Mouse (Mus musculus): ENCODE measurements around the gene Gm10053. TPM values are rescaled to one million over a fixed set of nuclear protein-coding genes. Genes with fewer than 3 reads are reported as not detected.

The Gm10053 gene
- total RNA-seq, 2 experiments from 2014 or later, result 367 to 503 TPM

DNA sequence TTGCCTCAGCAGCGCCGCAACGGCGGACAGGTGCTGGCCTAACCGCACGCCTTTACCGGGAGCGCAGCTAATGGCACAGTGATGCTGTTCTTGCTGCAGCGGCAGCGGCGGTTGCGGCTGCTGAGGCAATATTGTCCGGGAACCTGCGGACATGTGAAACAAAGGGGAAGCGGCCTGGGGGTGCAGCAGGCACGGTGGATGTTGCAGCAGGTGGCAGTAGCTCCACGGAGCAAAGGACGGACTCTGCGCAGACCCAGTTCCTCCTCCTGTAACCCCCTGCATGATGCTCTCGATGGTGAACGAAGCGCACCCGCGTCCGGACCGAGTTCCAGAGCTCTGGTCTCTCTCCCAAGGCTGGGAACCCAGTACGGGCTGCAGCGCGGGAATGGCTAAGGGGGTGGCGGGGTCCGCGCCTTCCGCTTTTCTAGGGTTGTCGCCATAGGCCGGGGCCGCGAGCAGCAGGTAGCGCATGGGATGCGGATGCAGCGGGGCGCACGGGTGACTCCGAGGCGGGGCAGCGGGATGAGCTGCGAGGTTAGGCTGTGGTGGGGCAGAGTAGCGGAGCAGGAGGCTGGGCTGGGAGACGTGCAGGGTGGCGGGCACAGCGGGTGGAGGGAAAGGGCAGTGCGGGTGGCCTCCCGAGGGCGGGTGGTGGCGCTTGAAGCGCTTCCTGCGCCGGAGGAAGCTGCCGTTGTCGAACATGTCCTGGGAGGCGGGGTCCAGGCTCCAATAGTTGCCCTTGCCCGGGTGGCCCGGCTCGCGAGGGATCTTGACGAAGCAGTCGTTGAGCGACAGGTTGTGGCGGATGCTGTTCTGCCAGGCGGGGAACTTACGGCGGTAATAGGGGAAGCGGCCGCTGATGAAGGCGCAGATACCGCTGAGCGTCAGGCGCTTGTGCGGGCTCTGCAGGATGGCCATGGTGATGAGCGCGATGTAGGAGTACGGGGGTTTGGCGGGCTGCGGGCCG lies 24.4 kb downstream of the Gm10053 start:
- peak; percentile 31 for DNase-seq

- DNase-seq, result no peak
Measured at GRCm38 (mm10) chr19:24900581-24901220, 25.2 kb downstream of the Gm10053 start, which contains the start of gene Foxd4. TSS of gene Foxd4 (minus strand) at chr19:24901197.

GRCm38 (mm10) chr19:24901666-24902065 lies 26.2 kb downstream of the Gm10053 start:
- no peak for DNase-seq

DNA sequence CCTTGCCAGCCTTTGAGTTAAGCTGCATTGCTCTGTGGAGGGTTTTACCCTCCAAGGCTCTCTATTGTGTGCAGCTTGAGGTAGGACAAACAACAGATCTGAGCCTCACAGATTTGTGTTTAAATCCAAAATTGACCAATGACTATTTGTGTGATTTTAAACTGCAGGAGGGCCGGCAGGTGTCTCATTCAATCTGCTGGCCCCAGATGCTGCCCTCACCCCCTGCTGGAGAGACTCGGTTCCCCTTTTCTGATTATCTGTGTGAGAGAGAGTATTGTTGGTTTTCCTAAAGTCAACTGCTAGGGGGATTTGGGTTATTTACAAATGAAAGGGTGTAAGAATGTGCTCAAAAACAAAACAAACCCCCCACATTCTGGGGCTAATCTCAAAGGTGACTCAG lies 26.8 kb downstream of the Gm10053 start:
- no peak for DNase-seq

DNA sequence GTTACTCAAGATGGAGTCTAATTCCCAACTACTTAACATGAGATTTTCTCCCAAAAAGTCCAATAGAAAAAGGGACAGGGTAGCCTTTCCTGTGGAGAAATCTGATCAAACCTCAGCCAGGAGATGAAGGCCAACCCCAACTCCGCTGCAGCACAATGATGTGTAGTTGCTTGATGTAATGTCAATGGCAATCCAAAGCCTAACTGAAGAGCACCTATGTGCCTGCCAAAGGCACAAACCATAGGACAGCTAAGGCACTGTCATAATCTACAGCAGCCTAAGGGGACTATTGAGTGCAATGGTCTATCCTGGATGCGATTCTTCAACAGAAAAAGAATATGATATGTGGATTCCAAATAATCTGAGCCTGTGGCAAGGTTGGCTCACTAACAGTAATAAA lies 27.3 kb downstream of the Gm10053 start:
- DNase-seq, result no peak

GRCm38 (mm10) chr19:24907655-24908054 lies 32.2 kb downstream of the Gm10053 start:
- no peak for DNase-seq

- no peak for DNase-seq
Measured at GRCm38 (mm10) chr19:24908385-24909155, 33.1 kb downstream of the Gm10053 start.

DNA sequence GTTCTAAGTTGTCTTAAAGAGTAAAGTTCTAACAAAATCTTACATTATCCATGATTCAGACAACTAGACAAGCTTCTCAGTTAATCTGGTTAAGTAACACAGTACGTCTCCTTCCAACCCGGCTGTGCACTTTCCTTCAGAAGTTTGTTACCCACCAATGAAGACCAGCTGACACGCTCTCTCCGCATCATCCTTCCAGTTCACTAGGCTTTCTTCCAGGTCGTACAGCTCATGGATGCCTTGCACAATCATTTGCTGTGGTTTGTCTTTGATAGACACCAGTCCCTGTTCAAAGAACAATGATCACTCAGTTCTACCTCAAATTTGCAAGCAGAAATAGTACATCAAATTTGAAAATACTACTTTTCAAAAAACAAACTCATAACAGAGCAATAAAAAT lies 45.4 kb downstream of the Gm10053 start:
- no peak for DNase-seq

Other genes with a start within 250 kb of the Gm10053 start
- under 1 TPM; 0.05 TPM for gene Tmem252, start 201.7 kb upstream of the Gm10053 start, total RNA-seq (2021)
- 10 to 100 TPM; 27.3 to 29.5 TPM for gene Pgm5, start 13.8 kb upstream of the Gm10053 start, total RNA-seq (2021)
- not detected for gene Foxd4, start 25.5 kb downstream of the Gm10053 start, total RNA-seq (2021)
- gene Cbwd1, start 85.9 kb downstream of the Gm10053 start, total RNA-seq (2021), result 10 to 100 TPM; 12.1 to 14.1 TPM
- gene Dock8, start 123.8 kb downstream of the Gm10053 start, total RNA-seq (2021), result 1 to 10 TPM; 4.3 to 5.1 TPM

Measured in gastrocnemius, postnatal 10 days (tissue).